Mouse (Mus musculus): ENCODE results near the gene Vwa5b1. TPM values are rescaled to one million over a fixed set of nuclear protein-coding genes. Genes with fewer than 3 reads are reported as not detected.

Vwa5b1 gene
- total RNA-seq, 2 experiments from 2014 or later: not detected

- DNase-seq: no peak
These were observed 59.0 kb downstream of the Vwa5b1 start for GRCm38 (mm10) chr4:138576661-138577060.

GRCm38 (mm10) chr4:138574800-138575606 is 60.7 kb downstream of the Vwa5b1 start:
- no peak for DNase-seq

GRCm38 (mm10) chr4:138569928-138570327 is 65.8 kb downstream of the Vwa5b1 start:
- DNase-seq: peak; percentile 76 to 77

- no peak for DNase-seq
These were observed 67.4 kb downstream of the Vwa5b1 start for GRCm38 (mm10) chr4:138568275-138568674.

GRCm38 (mm10) chr4:138561986-138562385 is 73.7 kb downstream of the Vwa5b1 start:
- peak; percentile 86 to 87 for DNase-seq

DNA sequence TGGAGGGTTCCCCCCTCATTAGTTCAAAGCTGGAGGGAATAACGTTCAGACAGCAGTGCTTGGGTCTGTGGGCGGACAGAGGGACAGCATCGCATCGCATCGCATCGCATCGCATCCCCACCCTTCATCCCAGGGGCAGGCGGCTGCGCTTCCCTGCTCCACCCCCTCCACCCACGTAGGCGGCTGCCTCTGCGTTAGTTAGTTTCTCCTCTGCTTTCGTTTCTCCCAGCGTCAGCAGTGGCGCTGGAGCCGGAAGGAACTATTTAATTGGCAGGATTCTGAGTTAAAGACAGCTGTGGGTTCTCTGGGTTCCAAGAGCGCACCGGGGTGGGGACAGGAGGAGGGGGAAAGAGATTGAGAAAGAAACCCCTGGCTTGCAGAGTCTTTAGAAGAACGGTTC is 80.2 kb downstream of the Vwa5b1 start:
- peak; percentile 26 to 51 for DNase-seq

DNA sequence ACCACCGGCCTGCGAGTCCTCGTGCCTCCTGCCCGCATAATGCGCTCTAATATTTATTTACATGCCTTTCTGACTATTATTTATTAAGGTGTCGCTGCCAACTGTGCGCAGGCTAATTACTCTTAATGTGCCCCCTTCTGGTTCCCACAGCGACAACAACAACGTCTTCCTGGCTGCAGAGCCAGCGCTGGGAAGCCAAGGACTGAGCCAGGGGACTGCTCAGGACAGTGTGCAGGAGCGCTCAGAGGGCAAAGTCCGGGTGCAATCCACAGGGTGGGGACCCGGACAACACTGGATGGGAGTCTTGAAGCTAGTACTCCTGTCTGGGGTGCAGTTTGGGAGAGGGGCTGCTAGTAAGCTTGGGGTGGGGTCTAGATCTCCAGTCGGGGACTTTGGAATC is 80.8 kb downstream of the Vwa5b1 start:
- DNase-seq: no peak

DNA sequence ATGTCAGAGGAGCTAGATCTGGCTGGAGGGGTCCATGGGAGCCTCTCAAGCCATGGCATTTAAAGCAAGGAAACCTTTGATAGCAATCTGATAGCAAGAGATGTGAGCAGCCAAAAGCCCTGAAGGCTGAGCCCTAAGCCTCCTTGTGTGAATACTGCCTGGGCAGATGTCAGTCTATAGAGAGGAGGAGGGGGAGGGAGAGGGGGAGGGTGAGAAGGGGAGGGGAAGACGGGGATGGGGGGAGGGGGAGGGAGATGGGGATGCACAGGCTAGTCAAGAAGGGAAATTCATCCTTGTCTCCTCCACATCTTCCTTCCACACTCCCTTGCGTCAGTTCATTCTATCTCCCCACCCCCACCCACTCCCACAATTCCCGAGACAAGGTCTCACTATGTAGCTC is 81.4 kb downstream of the Vwa5b1 start:
- DNase-seq: no peak

DNA sequence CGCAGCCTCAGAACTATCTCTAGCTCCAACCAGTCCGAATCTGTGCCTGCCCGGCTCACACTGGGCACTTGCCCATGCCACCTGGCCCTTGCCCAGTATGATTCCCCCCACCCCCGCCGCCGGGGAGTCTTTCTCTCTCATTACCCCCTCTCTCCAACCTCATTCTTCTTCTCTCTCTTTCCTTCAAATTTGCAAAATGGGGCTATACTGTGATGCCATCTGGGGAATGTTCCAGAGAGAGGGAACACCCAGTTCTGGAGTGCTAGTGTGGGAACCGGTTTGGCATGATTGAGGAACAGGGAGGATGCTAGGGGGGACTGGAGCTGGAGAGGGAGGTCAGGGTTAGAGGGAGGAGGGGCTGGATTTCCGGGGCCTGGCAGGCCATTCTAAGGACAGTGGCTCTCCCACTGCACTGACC is 82.2 kb downstream of the Vwa5b1 start:
- DNase-seq: no peak

DNA sequence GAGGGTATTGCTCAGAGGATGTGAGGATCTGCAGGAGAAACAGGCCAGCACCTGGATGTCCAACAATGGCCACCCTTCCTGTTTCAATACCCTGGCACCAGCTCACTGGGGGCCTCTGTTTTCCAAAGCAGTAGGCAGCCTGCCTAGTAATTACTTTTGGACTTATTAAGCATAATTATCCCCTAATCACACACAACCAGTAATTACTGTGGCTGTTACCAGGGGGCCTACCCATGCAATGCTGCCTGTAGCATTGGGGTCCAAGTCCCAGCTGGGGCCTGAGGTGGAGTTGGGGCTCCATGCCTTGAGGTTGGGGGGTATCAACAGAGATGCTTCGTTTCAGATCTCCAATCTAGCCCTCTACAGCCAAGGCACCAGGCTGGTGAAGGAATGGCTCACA is 82.6 kb downstream of the Vwa5b1 start:
- no peak for DNase-seq

- no peak for DNase-seq
These were observed 84.1 kb downstream of the Vwa5b1 start for GRCm38 (mm10) chr4:138551601-138552000.

DNA sequence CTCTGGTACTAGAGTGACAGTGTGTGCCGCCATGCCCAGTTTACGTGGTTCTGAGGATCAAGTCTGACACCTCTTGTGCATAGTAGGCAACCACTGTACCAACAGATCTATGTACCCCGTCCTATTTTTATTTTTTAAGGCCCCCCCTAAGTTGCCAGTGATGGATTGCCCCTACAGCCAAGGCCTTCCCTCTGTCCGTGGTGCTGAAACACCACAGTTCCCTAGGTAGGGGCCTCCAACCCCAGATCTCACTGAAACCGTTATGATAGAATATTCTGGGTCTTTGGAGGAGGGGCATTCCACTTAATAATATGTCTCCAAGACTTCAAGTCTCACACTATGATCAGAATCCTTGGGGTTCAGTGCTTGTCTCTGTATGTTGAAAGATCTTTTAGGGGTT is 85.1 kb downstream of the Vwa5b1 start:
- DNase-seq: peak in 1 of 2 experiments; percentile 24

GRCm38 (mm10) chr4:138548960-138549359 is 86.7 kb downstream of the Vwa5b1 start:
- no peak for DNase-seq

GRCm38 (mm10) chr4:138548124-138548561 is 87.5 kb downstream of the Vwa5b1 start:
- no peak for DNase-seq

- no peak for DNase-seq
These were observed 88.1 kb downstream of the Vwa5b1 start for GRCm38 (mm10) chr4:138547556-138547955.

DNA sequence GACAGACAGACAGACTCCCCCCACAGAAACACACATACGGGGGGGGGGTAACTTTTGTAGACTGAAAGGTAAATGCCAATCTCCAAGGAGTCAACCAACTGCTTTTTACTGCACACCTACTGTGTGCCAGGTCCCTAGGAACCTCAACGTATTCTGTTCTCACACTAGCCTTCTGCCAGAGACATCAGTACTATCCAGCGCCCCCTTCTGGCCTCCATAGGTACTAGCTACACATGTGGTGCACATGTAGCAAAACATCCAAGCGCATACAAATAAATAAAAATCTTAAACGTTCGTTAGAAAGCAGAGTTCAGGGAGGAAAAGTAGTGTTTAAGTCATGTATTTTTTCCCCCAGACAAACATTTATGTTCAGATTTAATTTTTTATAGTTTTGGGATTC is 88.6 kb downstream of the Vwa5b1 start:
- peak in 1 of 2 experiments; percentile 26 for DNase-seq

GRCm38 (mm10) chr4:138546241-138546640 is 89.4 kb downstream of the Vwa5b1 start:
- DNase-seq: no peak

GRCm38 (mm10) chr4:138543177-138543576 is 92.5 kb downstream of the Vwa5b1 start:
- DNase-seq: peak; percentile 26 to 49

DNA sequence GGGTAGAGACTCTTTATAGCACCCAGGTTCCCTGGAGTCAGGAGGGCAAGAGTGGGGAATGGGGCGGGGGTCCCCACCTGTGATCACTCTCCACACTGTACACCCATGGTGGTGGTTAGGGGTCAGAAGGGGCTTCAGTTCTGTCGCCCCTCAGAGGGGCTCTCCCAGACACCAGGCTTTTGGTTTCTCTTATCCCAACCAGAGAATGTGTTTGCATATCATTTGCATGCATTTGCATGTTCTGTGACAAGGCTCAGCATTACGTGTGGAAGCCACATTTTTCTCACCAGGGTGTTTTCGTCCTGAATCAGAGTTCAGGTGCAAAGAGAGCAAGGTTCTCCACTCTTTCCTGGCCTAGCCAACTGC is 97.6 kb downstream of the Vwa5b1 start:
- DNase-seq: no peak

- DNase-seq: peak in 1 of 2 experiments; percentile 17
These were observed 98.2 kb downstream of the Vwa5b1 start for GRCm38 (mm10) chr4:138537210-138538083.

- DNase-seq: no peak
These were observed 100.1 kb downstream of the Vwa5b1 start for GRCm38 (mm10) chr4:138535610-138536009.

DNA sequence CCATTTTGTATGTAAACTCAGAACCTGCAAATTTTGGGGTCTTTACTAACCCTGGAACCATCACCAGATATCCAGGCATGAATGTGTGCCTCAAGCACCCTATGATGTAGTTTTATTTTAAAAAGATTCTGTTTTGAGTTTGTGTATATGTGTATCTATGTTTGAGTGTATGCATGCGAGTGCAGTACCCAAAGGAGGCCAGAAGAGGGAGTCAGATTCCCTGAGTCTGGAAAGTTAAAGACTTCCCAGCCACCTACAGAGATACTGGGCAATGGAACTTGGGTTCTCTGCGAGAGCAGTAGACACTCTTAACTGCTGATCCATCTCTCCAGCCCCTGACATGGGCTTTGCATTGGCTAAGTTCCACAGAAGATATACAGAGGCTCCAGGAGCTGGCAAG is 101.8 kb downstream of the Vwa5b1 start:
- no peak for DNase-seq

- no peak for DNase-seq
These were observed 103.9 kb downstream of the Vwa5b1 start for GRCm38 (mm10) chr4:138531761-138532160.

Data from adrenal gland, postnatal 36 days (tissue).